12 mouse cellular contexts compared by ENCODE assay signal in the genomic region with DNA sequence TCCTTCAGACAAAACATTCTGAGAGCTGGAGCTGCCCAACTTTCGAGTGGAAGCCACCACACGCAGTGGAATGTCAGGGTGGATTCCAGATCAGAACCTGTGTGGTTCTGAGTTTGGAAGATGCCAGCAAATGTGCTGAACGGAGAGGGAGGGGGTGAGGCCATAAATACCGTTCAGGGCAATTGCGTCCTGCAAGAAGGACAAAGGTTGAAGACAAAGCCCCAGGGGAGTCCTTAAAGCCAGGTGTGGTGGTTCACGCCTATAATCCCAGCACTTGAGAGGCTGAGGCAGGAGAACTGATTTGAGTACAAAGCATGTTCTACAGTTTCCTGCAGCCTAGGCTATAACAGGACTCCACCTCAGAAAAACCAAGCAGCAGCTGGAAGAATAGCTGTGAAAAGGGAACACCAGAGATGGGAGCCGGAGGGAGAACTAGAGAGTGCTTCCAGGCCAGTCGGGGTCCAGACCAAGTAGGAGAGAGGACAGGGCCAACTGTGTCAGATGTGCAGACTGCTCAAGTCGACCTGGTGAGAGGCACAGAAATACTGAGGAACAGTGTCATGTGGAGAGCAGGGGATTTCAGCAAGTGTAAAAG. TPM values are rescaled to one million over a fixed set of nuclear protein-coding genes. Genes with fewer than 3 reads are reported as not detected.
A peak's percentile ranks its signal among the peaks of the same experiment; 100 is the strongest.
DNase-seq lines count a peak whose midpoint lies in the region; ATAC-seq and TF ChIP-seq lines count a peak whose summit lies in the region.
"Had no signal": no experiment of that assay in that cellular context is flagged by ENCODE, and none has a peak within 500 bp of the region (broad histone marks: within the 10 kb centered on the region; RNA-seq: fewer than 3 reads in every experiment).

No protein-coding gene starts in this region.

- H3K27ac ChIP-seq in cerebellum, adult 2 months (ENCODE audit: insufficient read depth, low read length): no peak overlapping the region
- peak overlapping the region; percentile 64 for H3K27ac ChIP-seq in intestine, embryonic 15.5 days
- H3K27ac ChIP-seq: forebrain, embryonic 10.5 days had no signal

- H3K4me1 ChIP-seq in cerebellum, adult 2 months (ENCODE audit: control insufficient read depth, insufficient read depth, low read length): peaks cover 6% of the 10 kb centered on the region
- peaks cover 42% of the 10 kb centered on the region for H3K4me1 ChIP-seq in intestine, embryonic 15.5 days (replicated peaks)

- H3K36me3 ChIP-seq in intestine, embryonic 15.5 days: no peaks in the 10 kb centered on the region

- no peak for TF ChIP-seq POLR2A in cerebellum, adult 2 months (IDR thresholded peaks at IDR 0.05; ENCODE audit: borderline replicate concordance, insufficient read depth, low read length)

- peak; percentile 0; the same call in 1 of the 2 replicates for ATAC-seq in intestine, embryonic 15.5 days
- ATAC-seq: hindbrain, embryonic 16.5 days had no signal

- peak; percentile 21 for DNase-seq in cerebellum, adult 11-12 months
- no peak for DNase-seq in cerebellum, adult 2 months
- DNase-seq in kidney, adult 9 months: peak; percentile 34
- DNase-seq in kidney, postnatal 4 days: no peak
- DNase-seq in A20 (ENCODE audit: low read depth, low spot score): peak; percentile 37
- no peak for DNase-seq in urinary bladder, postnatal 10 days (ENCODE audit: low spot score)
- no peak for DNase-seq in spleen, postnatal 14 days (ENCODE audit: low spot score in 2 of 2)
- DNase-seq: gastrocnemius, postnatal 25 days had no signal

- no peaks in the 10 kb centered on the region for H3K9me3 ChIP-seq in intestine, embryonic 15.5 days
- H3K9me3 ChIP-seq: forebrain, embryonic 10.5 days had no signal

- TF ChIP-seq CTCF in cerebellum, adult 2 months (IDR thresholded peaks at IDR 0.05; ENCODE audit: borderline replicate concordance, insufficient read depth, low read depth, low read length): no peak

- 57% methylated on average over 9 of the region's 9 CpGs for WGBS in cerebellum, adult 2 months
- WGBS in intestine, embryonic 15.5 days: 41% methylated on average over 9 of the region's 9 CpGs

- peak overlapping the region; percentile 24; the same call in 1 of the 2 replicates for H3K4me2 ChIP-seq in intestine, embryonic 15.5 days (replicated peaks)

- no peak overlapping the region for H3K4me3 ChIP-seq in cerebellum, adult 2 months (replicated peaks; ENCODE audit: insufficient read depth, low read depth, low read length)
- no peak overlapping the region for H3K4me3 ChIP-seq in intestine, embryonic 15.5 days (replicated peaks)
- H3K4me3 ChIP-seq: forebrain, embryonic 10.5 days had no signal

- H3K27me3 ChIP-seq in cerebellum, adult 2 months (ENCODE audit: control insufficient read depth, insufficient read depth, low read length): no peaks in the 10 kb centered on the region
- H3K27me3 ChIP-seq in intestine, embryonic 15.5 days (replicated peaks): no peaks in the 10 kb centered on the region

- no peak overlapping the region for H3K9ac ChIP-seq in intestine, embryonic 15.5 days

RNA-seq across cellular contexts. Expression of gene Brd2, which starts 4.5 kb away (rescaled TPM):
- 188 and 209 TPM in 2 replicates for polyA plus RNA-seq in cerebellum, adult 2 months (2012; rRNA removed)
- 88.2 and 90.7 TPM in 2 replicates for polyA plus RNA-seq in intestine, embryonic 15.5 days (2015; fragmentation: Nextera tagmentation; extraction: Ambion mirVana)

RNA-seq across cellular contexts. Expression of gene H2-DMa, which starts 7.6 kb away (rescaled TPM):
- polyA plus RNA-seq in cerebellum, adult 2 months (2012; rRNA removed): 13.2 and 13.6 TPM in 2 replicates
- 11.3 and 13.4 TPM in 2 replicates for polyA plus RNA-seq in intestine, embryonic 15.5 days (2015; fragmentation: Nextera tagmentation; extraction: Ambion mirVana)

RNA-seq across cellular contexts. Expression of gene H2-DMb2, which starts 16.2 kb away (rescaled TPM):
- 0.35 and 0.52 TPM in 2 replicates for polyA plus RNA-seq in cerebellum, adult 2 months (2012; rRNA removed)
- 0.68 and 0.83 TPM in 2 replicates for polyA plus RNA-seq in intestine, embryonic 15.5 days (2015; fragmentation: Nextera tagmentation; extraction: Ambion mirVana)
- polyA plus RNA-seq: neural tube, embryonic 11.5 days had no signal

RNA-seq across cellular contexts. Expression of gene H2-DMb1, which starts 25.9 kb away (rescaled TPM):
- 1.8 and 3.0 TPM in 2 replicates for polyA plus RNA-seq in cerebellum, adult 2 months (2012; rRNA removed)
- polyA plus RNA-seq in intestine, embryonic 15.5 days (2015; fragmentation: Nextera tagmentation; extraction: Ambion mirVana): 3.2 TPM in 2 replicates
- polyA plus RNA-seq: neural tube, embryonic 11.5 days had no signal

RNA-seq across cellular contexts. Expression of gene H2-Oa, which starts 34.8 kb away (rescaled TPM):
- 0.25 and 0.34 TPM in 2 replicates for polyA plus RNA-seq in cerebellum, adult 2 months (2012; rRNA removed)
- 0.66 and 0.85 TPM in 2 replicates for polyA plus RNA-seq in intestine, embryonic 15.5 days (2015; fragmentation: Nextera tagmentation; extraction: Ambion mirVana)

Comparison
In these comparisons a context has a peak if more than half of its experiments do, and no peak if none do; other contexts are left out.
1. DNase-seq: peak in cerebellum, adult 11-12 months (single experiment), kidney, adult 9 months (single experiment) and A20 (single experiment); none in cerebellum, adult 2 months (0 of 2), kidney, postnatal 4 days (0 of 2), urinary bladder, postnatal 10 days (single experiment) and spleen, postnatal 14 days (0 of 2).